Mouse (Mus musculus) MEL (cell line): Measurements from ENCODE around the gene D11Wsu47e. TPM values are rescaled to one million over a fixed set of nuclear protein-coding genes. Genes with fewer than 3 reads are reported as not detected.
A peak's percentile ranks its signal among the peaks of the same experiment; 100 is the strongest.
"Not testable (repeated sequence)": the region's sequence is repeated elsewhere in the genome, so short reads cannot be mapped to it uniquely, and the experiment has no call there.

Source experiments
- DNase-seq: peaks from one replicate; pipeline ENCODE4 v3.0.0; 2011; ENCODE audit warnings: low read depth, low spot score
- H3K27ac ChIP-seq: 2 replicates; pipeline ENCODE4 v1.5.1; 2012; ENCODE audit warnings: low read depth, mild to moderate bottlenecking, control low read depth, low read length, moderate library complexity; ENCODE audit not compliant: control insufficient read depth
- H3K27me3 ChIP-seq, 2 experiments: fragments of 150-350 bp in 1 of 2; sonication (generic) in 1 of 2; 2 replicates each; pipeline ENCODE4 v1.6.1; 2012; ENCODE audit warnings: low read length in 2 of 2, mild to moderate bottlenecking in 2 of 2, improper control_type of control experiment in 1 of 2, moderate library complexity in 1 of 2; ENCODE audit not compliant: insufficient read depth in 2 of 2, control insufficient read depth in 1 of 2
- H3K36me3 ChIP-seq, 2 experiments: 2 replicates each; pipeline ENCODE4 v1.6.1; 2012 to 2014; ENCODE audit warnings: low read length in 2 of 2, improper control_type of control experiment in 1 of 2, inconsistent platforms in 1 of 2, mild to moderate bottlenecking in 1 of 2; ENCODE audit not compliant: insufficient read depth in 2 of 2, control insufficient read depth in 1 of 2
- H3K4me1 ChIP-seq, 2 experiments: fragments of 150-350 bp in 1 of 2; sonication (generic) in 1 of 2; 2 replicates each; pipeline ENCODE4 v1.6.1; 2012; ENCODE audit warnings: low read length in 2 of 2, improper control_type of control experiment in 1 of 2, mild to moderate bottlenecking in 1 of 2; ENCODE audit not compliant: insufficient read depth in 2 of 2, control insufficient read depth in 1 of 2
- H3K4me3 ChIP-seq, 2 experiments: fragments of 150-350 bp in 1 of 2; sonication (generic) in 1 of 2; 2 replicates each; pipeline ENCODE4 v1.5.1; 2012; ENCODE audit warnings: low read depth in 2 of 2, low read length in 2 of 2, mild to moderate bottlenecking in 2 of 2, moderate library complexity in 2 of 2, control low read depth in 1 of 2, improper control_type of control experiment in 1 of 2; ENCODE audit not compliant: control insufficient read depth in 1 of 2, insufficient read depth in 1 of 2
- H3K79me2 ChIP-seq: 2 replicates; pipeline ENCODE4 v1.6.1; 2012; ENCODE audit warnings: mild to moderate bottlenecking, low read length, moderate library complexity; ENCODE audit not compliant: control insufficient read depth, poor library complexity, insufficient read depth
- H3K9ac ChIP-seq: 2 replicates; pipeline ENCODE4 v1.6.1; 2012; ENCODE audit warnings: low read depth, mild to moderate bottlenecking, control low read depth, low read length, moderate library complexity; ENCODE audit not compliant: control insufficient read depth, poor library complexity, severe bottlenecking
- H3K9me3 ChIP-seq: fragments of 150-350 bp; sonication (generic); replicated peaks from 2 replicates; pipeline ENCODE4 v1.6.1; 2012; ENCODE audit warnings: mild to moderate bottlenecking, low read length, improper control_type of control experiment, moderate library complexity; ENCODE audit not compliant: insufficient read depth
- CHD1 ChIP-seq: IDR thresholded peaks from 2 replicates; pipeline ENCODE4 v1.6.1; 2012; ENCODE audit warnings: low read depth, mild to moderate bottlenecking, inconsistent platforms, low read length, improper control_type of control experiment
- CTCF ChIP-seq, 3 experiments: IDR thresholded peaks in 2 of 3; conservative IDR thresholded peaks in 1 of 3; 2 replicates each; pipeline ENCODE4 v1.5.1; 2011 to 2012; ENCODE audit warnings: low read length in 3 of 3, low read depth in 2 of 3, mild to moderate bottlenecking in 2 of 3, improper control_type of control experiment in 1 of 3, inconsistent platforms in 1 of 3, mixed read lengths in 1 of 3, moderate library complexity in 1 of 3; ENCODE audit not compliant: control insufficient read depth in 1 of 3, insufficient read depth in 1 of 3, poor library complexity in 1 of 3, severe bottlenecking in 1 of 3
- E2F4 ChIP-seq: IDR thresholded peaks from 2 replicates; pipeline ENCODE4 v1.6.1; 2011; ENCODE audit warnings: low read depth, low read length, improper control_type of control experiment, borderline replicate concordance
- ELF1 ChIP-seq: IDR thresholded peaks from 2 replicates; pipeline ENCODE4 v1.6.1; 2014; ENCODE audit warnings: low read depth, mild to moderate bottlenecking, inconsistent platforms, low read length, improper control_type of control experiment, moderate library complexity
- EP300 ChIP-seq, 2 experiments: IDR thresholded peaks; 2 replicates each; pipeline ENCODE4 v1.6.1; 2011; ENCODE audit warnings: improper control_type of control experiment in 2 of 2, low read length in 2 of 2, low read depth in 1 of 2, mild to moderate bottlenecking in 1 of 2
- GABPA ChIP-seq: IDR thresholded peaks from 2 replicates; pipeline ENCODE4 v1.6.1; 2012; ENCODE audit warnings: low read depth, mild to moderate bottlenecking, inconsistent platforms, low read length, improper control_type of control experiment, moderate library complexity
- GATA1 ChIP-seq: IDR thresholded peaks from 2 replicates; pipeline ENCODE4 v1.6.1; 2011; ENCODE audit warnings: low read depth, low read length, improper control_type of control experiment
- JUND ChIP-seq: IDR thresholded peaks from 2 replicates; pipeline ENCODE4 v1.6.1; 2011; ENCODE audit warnings: low read depth, mild to moderate bottlenecking, improper control_type of control experiment, low read length
- KAT2A ChIP-seq: conservative IDR thresholded peaks from 2 replicates; pipeline ENCODE4 v1.6.1; 2012; ENCODE audit warnings: low read depth, low read length, improper control_type of control experiment, inconsistent platforms
- MAFK ChIP-seq: IDR thresholded peaks from 2 replicates; pipeline ENCODE4 v1.6.1; 2011; ENCODE audit warnings: low read depth, mild to moderate bottlenecking, low read length, improper control_type of control experiment, borderline replicate concordance
- MAX ChIP-seq: IDR thresholded peaks from 2 replicates; pipeline ENCODE4 v1.6.1; 2011; ENCODE audit warnings: low read length, improper control_type of control experiment
- MEF2A ChIP-seq: IDR thresholded peaks from 2 replicates; pipeline ENCODE4 v1.6.1; 2014; ENCODE audit warnings: low read depth, mild to moderate bottlenecking, inconsistent platforms, low read length, improper control_type of control experiment; ENCODE audit not compliant: poor library complexity, insufficient replicate concordance, severe bottlenecking; ENCODE audit errors: extremely low read depth
- MXI1 ChIP-seq: IDR thresholded peaks from 2 replicates; pipeline ENCODE4 v1.6.1; 2011; ENCODE audit warnings: mild to moderate bottlenecking, low read depth, low read length, improper control_type of control experiment
- MYC ChIP-seq: IDR thresholded peaks from 2 replicates; pipeline ENCODE4 v1.6.1; 2011; ENCODE audit warnings: low read depth, mild to moderate bottlenecking, low read length, improper control_type of control experiment, moderate library complexity
- NELFE ChIP-seq: IDR thresholded peaks from 2 replicates; pipeline ENCODE4 v1.6.1; 2011; ENCODE audit warnings: low read depth, low read length, improper control_type of control experiment
- POLR2A ChIP-seq, 2 experiments: IDR thresholded peaks; 2 replicates each; pipeline ENCODE4 v1.6.1; 2011 to 2012; ENCODE audit warnings: low read length in 2 of 2, mild to moderate bottlenecking in 2 of 2, control low read depth in 1 of 2, improper control_type of control experiment in 1 of 2, low read depth in 1 of 2, moderate library complexity in 1 of 2; ENCODE audit not compliant: control insufficient read depth in 1 of 2, insufficient read depth in 1 of 2, poor library complexity in 1 of 2
- POLR2AphosphoS5 ChIP-seq: IDR thresholded peaks from 2 replicates; pipeline ENCODE4 v1.6.1; 2012; ENCODE audit warnings: low read depth, borderline replicate concordance, mild to moderate bottlenecking, inconsistent platforms, low read length, moderate library complexity, mixed read lengths
- RCOR1 ChIP-seq: IDR thresholded peaks from 2 replicates; pipeline ENCODE4 v1.6.1; 2012; ENCODE audit warnings: low read depth, mild to moderate bottlenecking, inconsistent platforms, low read length, improper control_type of control experiment
- SIN3A ChIP-seq: IDR thresholded peaks from 2 replicates; pipeline ENCODE4 v1.6.1; 2012; ENCODE audit warnings: low read length, improper control_type of control experiment, inconsistent platforms
- SMC3 ChIP-seq: IDR thresholded peaks from 2 replicates; pipeline ENCODE4 v1.6.1; 2011; ENCODE audit warnings: low read depth, low read length, improper control_type of control experiment
- USF1 ChIP-seq: IDR thresholded peaks from 2 replicates; pipeline ENCODE4 v1.6.1; 2014; ENCODE audit warnings: low read depth, mild to moderate bottlenecking, inconsistent platforms, low read length, improper control_type of control experiment, moderate library complexity
- USF2 ChIP-seq, 2 experiments: IDR thresholded peaks; 2 replicates each; pipeline ENCODE4 v1.6.1; 2011 to 2012; ENCODE audit warnings: improper control_type of control experiment in 2 of 2, low read length in 2 of 2, borderline replicate concordance in 1 of 2, inconsistent platforms in 1 of 2, low read depth in 1 of 2, mild to moderate bottlenecking in 1 of 2; ENCODE audit not compliant: insufficient read depth in 1 of 2
- ZMIZ1 ChIP-seq: IDR thresholded peaks from 2 replicates; pipeline ENCODE4 v1.6.1; 2012; ENCODE audit warnings: low read depth, mild to moderate bottlenecking, inconsistent platforms, low read length, improper control_type of control experiment, moderate library complexity
- ZNF384 ChIP-seq: IDR thresholded peaks from 2 replicates; pipeline ENCODE4 v1.6.1; 2012; ENCODE audit warnings: low read depth, mild to moderate bottlenecking, inconsistent platforms, low read length, improper control_type of control experiment
- polyA plus RNA-seq, 2 experiments: library from polyadenylated mRNA; stranded (reverse) in 1 of 2; unstranded in 1 of 2; fragments of >175 nt in 1 of 2; fragments of >200 nt in 1 of 2; gene quantifications; 2 replicates each; pipeline versions ENCODE4 v1.2.1 to v1.2.4; 2012; ENCODE audit warnings: low replicate concordance in 2 of 2, low read depth in 1 of 2; ENCODE audit not compliant: insufficient read length in 2 of 2, insufficient read depth in 1 of 2, missing spikeins in 1 of 2
- total RNA-seq: library from RNA; depleted of rRNA; stranded (reverse); fragments of 300-350 nt; gene quantifications from 2 replicates; pipeline ENCODE4 v1.2.3, GENCODE M21; 2012

The D11Wsu47e gene
- total and polyA plus RNA-seq, 3 experiments = 25.0 to 40.6 TPM; not detected in 1

GRCm38 (mm10) chr11:113658763-113659162, 25.4 kb upstream of the D11Wsu47e start:
- no peak for DNase-seq
- Histone ChIP-seq H3K9me3 (no peaks in the 10 kb centered on the region), H3K36me3 (peaks cover 11 to 27% of the 10 kb centered on the region in 2 experiments), H3K4me1 (peaks cover 0 to 8% of the 10 kb centered on the region in 2 experiments; a peak in 2 of 4 replicates), H3K79me2 (no peaks in the 10 kb centered on the region), H3K27me3 (no peaks in the 10 kb centered on the region), H3K9ac (no peak overlapping the region), H3K27ac (no peak overlapping the region), H3K4me3 (no peak overlapping the region)
- TF ChIP-seq GATA1 (no peak), ZNF384 (no peak), CTCF (IDR thresholded peaks at IDR 0.05 in 2 of 3, conservative IDR thresholded peaks at IDR 0.05 in 1 of 3; ENCODE audit: control insufficient read depth in 1 of 3, insufficient read depth in 1 of 3, low read depth in 2 of 3, low read length in 3 of 3, poor library complexity in 1 of 3, severe bottlenecking in 1 of 3) (no peak), MEF2A (no peak), SMC3 (no peak), MAX (no peak), EP300 (IDR thresholded peaks at IDR 0.05; ENCODE audit: low read depth in 1 of 2, low read length in 2 of 2) (no peak)

GRCm38 (mm10) chr11:113660213-113660612, 24.0 kb upstream of the D11Wsu47e start:
- peak; percentile 52 for DNase-seq
- H3K9ac ChIP-seq, H3K4me1 ChIP-seq, H3K27ac ChIP-seq, H3K9me3 ChIP-seq, H3K4me3 ChIP-seq, H3K79me2 ChIP-seq, H3K27me3 ChIP-seq: not testable (repeated sequence)
- peaks cover 11 to 28% of the 10 kb centered on the region in 2 experiments for H3K36me3 ChIP-seq
- TF ChIP-seq SMC3 (peak; percentile 21; the same call in 1 of the 2 replicates), MYC (peak; percentile 40; the same call in 1 of the 2 replicates), MAX (0 out of 2 replicates have a peak, but pooled peaks have one; percentile 27), CTCF (IDR thresholded peaks at IDR 0.05 in 2 of 3, conservative IDR thresholded peaks at IDR 0.05 in 1 of 3; ENCODE audit: control insufficient read depth in 1 of 3, insufficient read depth in 1 of 3, low read depth in 2 of 3, low read length in 3 of 3, poor library complexity in 1 of 3, severe bottlenecking in 1 of 3) (peak in 2 of 3 experiments; percentile 31 to 45; a peak in 3 of 6 replicates)

GRCm38 (mm10) chr11:113660940-113661339, 23.3 kb upstream of the D11Wsu47e start:
- Histone ChIP-seq H3K36me3 (peaks cover 11 to 33% of the 10 kb centered on the region in 2 experiments), H3K4me3 (no peak overlapping the region), H3K4me1 (peaks cover 0 to 8% of the 10 kb centered on the region in 2 experiments; a peak in 2 of 4 replicates), H3K27ac (peak overlapping the region; percentile 65; the same call in 1 of the 2 replicates), H3K27me3 (no peaks in the 10 kb centered on the region), H3K9ac (no peak overlapping the region), H3K9me3 (no peaks in the 10 kb centered on the region), H3K79me2 (peaks cover 1% of the 10 kb centered on the region; the same call in 1 of the 2 replicates)
- peak; percentile 68 for DNase-seq
- TF ChIP-seq ELF1 (no peak), JUND (no peak), CHD1 (no peak), POLR2AphosphoS5 (no peak), KAT2A (no peak), GATA1 (no peak), SIN3A (no peak), GABPA (no peak; the same call in 1 of the 2 replicates), RCOR1 (no peak), E2F4 (no peak), NELFE (no peak), MEF2A (no peak), USF2 (IDR thresholded peaks at IDR 0.05; ENCODE audit: borderline replicate concordance in 1 of 2, insufficient read depth in 1 of 2, low read depth in 1 of 2, low read length in 2 of 2) (no peak), ZMIZ1 (0 out of 2 replicates have a peak, but pooled peaks have one; percentile 10), SMC3 (no peak), USF1 (no peak), ZNF384 (no peak), MXI1 (no peak; the same call in 1 of the 2 replicates), POLR2A (IDR thresholded peaks at IDR 0.05; ENCODE audit: control insufficient read depth in 1 of 2, insufficient read depth in 1 of 2, low read depth in 1 of 2, low read length in 2 of 2, poor library complexity in 1 of 2) (0 out of 4 replicates have a peak, but pooled peaks of 1 of the 2 experiments have one; percentile 9), MAFK (no peak)
